Mouse (Mus musculus) CH12.LX (cell line): ENCODE measurements around the gene Ccdc142. TPM values are rescaled to one million over a fixed set of nuclear protein-coding genes. Genes with fewer than 3 reads are reported as not detected.

ENCODE experiments used
- DNase-seq: peaks from one replicate; pipeline ENCODE4 v3.0.0-alpha.2; 2013; ENCODE audit errors: extremely low read depth
- H3K27ac ChIP-seq: 2 replicates; pipeline ENCODE4 v1.5.1; 2012; ENCODE audit warnings: low read depth, mild to moderate bottlenecking, control low read depth, moderate library complexity; ENCODE audit not compliant: insufficient read depth
- H3K27me3 ChIP-seq: replicated peaks from 2 replicates; pipeline ENCODE3; 2012; ENCODE audit warnings: inconsistent platforms
- H3K36me3 ChIP-seq, 2 experiments: replicated peaks in 1 of 2; 2 replicates each; pipeline versions ENCODE3 to v1.6.1; 2012; ENCODE audit warnings: inconsistent platforms in 1 of 2, low read length in 1 of 2, mild to moderate bottlenecking in 1 of 2, mixed read lengths in 1 of 2, moderate library complexity in 1 of 2; ENCODE audit not compliant: control insufficient read depth in 1 of 2, insufficient read depth in 1 of 2
- H3K4me1 ChIP-seq, 2 experiments: 2 replicates each; pipeline ENCODE4 v1.6.1; 2012; ENCODE audit warnings: inconsistent platforms in 1 of 2, moderate library complexity in 1 of 2; ENCODE audit not compliant: insufficient read depth in 2 of 2, control insufficient read depth in 1 of 2
- H3K4me2 ChIP-seq: 2 replicates; pipeline ENCODE4 v1.6.1; 2012; ENCODE audit warnings: low read depth, mild to moderate bottlenecking, control low read depth; ENCODE audit not compliant: poor library complexity, insufficient read depth, severe bottlenecking
- H3K4me3 ChIP-seq, 3 experiments: fragments of 150-350 bp in 1 of 3; sonication (generic) in 1 of 3; replicated peaks in 1 of 3; 2 replicates each; pipeline versions ENCODE3 to v1.5.1; 2011 to 2012; ENCODE audit warnings: low read depth in 2 of 3, low read length in 2 of 3, mild to moderate bottlenecking in 2 of 3, moderate library complexity in 2 of 3, control low read depth in 1 of 3, improper control_type of control experiment in 1 of 3, inconsistent platforms in 1 of 3, mixed read lengths in 1 of 3; ENCODE audit not compliant: poor library complexity in 1 of 3
- H3K79me2 ChIP-seq: replicated peaks from 2 replicates; pipeline ENCODE4 v1.6.1; 2012; ENCODE audit warnings: mild to moderate bottlenecking, moderate library complexity; ENCODE audit not compliant: control insufficient read depth, poor library complexity, insufficient read depth, severe bottlenecking; ENCODE audit errors: extremely low read depth
- H3K9ac ChIP-seq: 2 replicates; pipeline ENCODE4 v1.6.1; 2012; ENCODE audit warnings: low read depth, mild to moderate bottlenecking, control low read depth, moderate library complexity; ENCODE audit not compliant: insufficient read depth
- H3K9me3 ChIP-seq: replicated peaks from 2 replicates; pipeline ENCODE3; 2012; ENCODE audit warnings: low read length, inconsistent platforms, mixed read lengths
- BHLHE40 ChIP-seq: IDR thresholded peaks from 2 replicates; pipeline ENCODE4 v1.6.1; 2011; ENCODE audit warnings: mild to moderate bottlenecking, low read depth, low read length, improper control_type of control experiment
- CHD2 ChIP-seq: IDR thresholded peaks from 2 replicates; pipeline ENCODE4 v1.6.1; 2011; ENCODE audit warnings: low read length, improper control_type of control experiment
- CTCF ChIP-seq, 2 experiments: IDR thresholded peaks in 1 of 2; conservative IDR thresholded peaks in 1 of 2; 2 replicates each; pipeline ENCODE4 v1.5.1; 2011 to 2012; ENCODE audit warnings: low read depth in 2 of 2, low read length in 2 of 2, improper control_type of control experiment in 1 of 2, inconsistent platforms in 1 of 2, mild to moderate bottlenecking in 1 of 2, moderate library complexity in 1 of 2
- ELF1 ChIP-seq: IDR thresholded peaks from 2 replicates; pipeline ENCODE4 v1.6.1; 2014; ENCODE audit warnings: low read depth, mild to moderate bottlenecking, inconsistent platforms, low read length, improper control_type of control experiment
- GABPA ChIP-seq: IDR thresholded peaks from 2 replicates; pipeline ENCODE4 v1.6.1; 2012; ENCODE audit warnings: low read depth, low read length, improper control_type of control experiment, inconsistent platforms; ENCODE audit not compliant: insufficient replicate concordance
- HCFC1 ChIP-seq: IDR thresholded peaks from 2 replicates; pipeline ENCODE4 v1.6.1; 2012; ENCODE audit warnings: low read depth, mild to moderate bottlenecking, inconsistent platforms, low read length, improper control_type of control experiment
- IRF4 ChIP-seq: IDR thresholded peaks from 2 replicates; pipeline ENCODE4 v1.6.1; 2014; ENCODE audit warnings: low read depth, mild to moderate bottlenecking, inconsistent platforms, low read length, improper control_type of control experiment
- JUN ChIP-seq: IDR thresholded peaks from 2 replicates; pipeline ENCODE4 v1.6.1; 2011; ENCODE audit warnings: low read depth, mild to moderate bottlenecking, low read length, improper control_type of control experiment, moderate library complexity; ENCODE audit not compliant: insufficient read depth
- JUND ChIP-seq: conservative IDR thresholded peaks from 2 replicates; pipeline ENCODE4 v1.6.1; 2011; ENCODE audit warnings: low read depth, low read length, improper control_type of control experiment
- KAT2A ChIP-seq: IDR thresholded peaks from 2 replicates; pipeline ENCODE4 v1.6.1; 2012; ENCODE audit warnings: low read length, improper control_type of control experiment, inconsistent platforms; ENCODE audit not compliant: insufficient replicate concordance
- MAFK ChIP-seq: IDR thresholded peaks from 2 replicates; pipeline ENCODE4 v1.6.1; 2011; ENCODE audit warnings: low read length, improper control_type of control experiment; ENCODE audit not compliant: insufficient replicate concordance
- MAX ChIP-seq: IDR thresholded peaks from 2 replicates; pipeline ENCODE4 v1.6.1; 2011; ENCODE audit warnings: low read length, improper control_type of control experiment
- MAZ ChIP-seq: IDR thresholded peaks from 2 replicates; pipeline ENCODE4 v1.6.1; 2012; ENCODE audit warnings: low read depth, mild to moderate bottlenecking, inconsistent platforms, low read length, improper control_type of control experiment, moderate library complexity
- MEF2A ChIP-seq: IDR thresholded peaks from 2 replicates; pipeline ENCODE4 v1.6.1; 2014; ENCODE audit warnings: low read depth, mild to moderate bottlenecking, inconsistent platforms, low read length, improper control_type of control experiment, borderline replicate concordance
- MXI1 ChIP-seq: IDR thresholded peaks from 2 replicates; pipeline ENCODE4 v1.6.1; 2011; ENCODE audit warnings: mild to moderate bottlenecking, low read depth, low read length, improper control_type of control experiment
- MYC ChIP-seq: IDR thresholded peaks from 2 replicates; pipeline ENCODE4 v1.6.1; 2011; ENCODE audit warnings: low read depth, mild to moderate bottlenecking, improper control_type of control experiment, low read length
- NRF1 ChIP-seq: IDR thresholded peaks from 2 replicates; pipeline ENCODE4 v1.6.1; 2014; ENCODE audit warnings: low read depth, mild to moderate bottlenecking, inconsistent platforms, low read length, improper control_type of control experiment, moderate library complexity
- PAX5 ChIP-seq: IDR thresholded peaks from 2 replicates; pipeline ENCODE4 v1.6.1; 2012; ENCODE audit warnings: low read length, inconsistent platforms, mixed read lengths
- POLR2A ChIP-seq: IDR thresholded peaks from 2 replicates; pipeline ENCODE4 v1.6.1; 2011; ENCODE audit warnings: low read depth, mild to moderate bottlenecking, improper control_type of control experiment, low read length
- SIN3A ChIP-seq: IDR thresholded peaks from 2 replicates; pipeline ENCODE4 v1.6.1; 2012; ENCODE audit warnings: low read length, improper control_type of control experiment, inconsistent platforms
- TBP ChIP-seq: conservative IDR thresholded peaks from 2 replicates; pipeline ENCODE4 v1.6.1; 2011; ENCODE audit warnings: low read depth, low read length, improper control_type of control experiment
- ZC3H11A ChIP-seq: IDR thresholded peaks from 2 replicates; pipeline ENCODE4 v1.6.1; 2012; ENCODE audit warnings: low read depth, mild to moderate bottlenecking, inconsistent platforms, low read length, improper control_type of control experiment
- dilution Hi-C: fragments of 300-500 bp; cut with MboI; formaldehyde crosslinking; loops from 2 replicates; pipeline ENCODE4 v1.14.3; 2020; ENCODE audit warnings: low sequenced_read_pairs; ENCODE audit not compliant: extremely low pct_unique_long_range_greater_than_20kb, extremely low pct_ligation_motif_present
- in situ Hi-C: fragments of 300-500 bp; cut with MboI; formaldehyde crosslinking; loops from 3 replicates; pipeline ENCODE4 v1.14.3; 2019; ENCODE audit warnings: low sequenced_read_pairs, low pct_ligation_motif_present, low pct_unique_long_range_greater_than_20kb, mixed read lengths
- polyA plus RNA-seq: library from polyadenylated mRNA; unstranded; fragments of >175 nt; gene quantifications from 2 replicates; pipeline ENCODE4 v1.2.1, GENCODE M21; 2012; ENCODE audit warnings: low read depth; ENCODE audit not compliant: insufficient read length
- total RNA-seq, 2 experiments: library from RNA; depleted of rRNA; stranded (reverse); fragments of 300-350 nt in 1 of 2; fragments of >200 nt in 1 of 2; gene quantifications; 2 replicates each; pipeline ENCODE4 v1.2.3; 2012 to 2014

The Ccdc142 gene
- total and polyA plus RNA-seq, 3 experiments: 0.38 to 3.1 (median 1.7) TPM

DNA sequence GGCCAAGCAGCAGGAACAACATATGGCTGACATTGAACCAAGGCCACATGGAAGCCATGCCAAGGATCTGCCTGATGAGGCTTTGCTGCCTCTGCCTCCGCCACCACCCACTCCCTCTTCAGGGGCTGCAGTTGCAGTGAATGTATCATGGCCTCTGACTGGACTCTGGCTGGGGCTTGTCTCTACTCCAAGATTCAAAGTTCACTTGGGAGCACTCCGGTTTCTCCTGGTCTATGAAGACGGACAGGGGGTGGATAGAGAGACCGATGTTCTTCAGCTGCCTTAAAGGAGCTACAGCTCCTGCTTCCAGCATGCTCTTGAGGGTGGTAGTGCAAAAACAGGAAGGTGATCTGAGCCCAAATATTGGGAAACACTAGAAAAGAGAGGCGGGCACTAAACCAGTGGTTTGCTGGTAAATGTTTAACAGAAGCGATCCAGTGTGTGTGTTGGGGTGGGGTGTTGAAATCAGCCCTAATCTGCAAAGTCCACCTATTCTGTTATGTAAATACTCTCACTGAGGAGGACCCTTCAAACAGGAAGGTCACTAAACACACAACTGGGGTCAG lies 30.2 kb downstream of the Ccdc142 start:
- Histone ChIP-seq H3K9me3 (no peaks in the 10 kb centered on the region), H3K4me3 (no peak overlapping the region), H3K4me1 (peaks cover 0 to 18% of the 10 kb centered on the region in 2 experiments; a peak in 2 of 4 replicates), H3K4me2 (no peak overlapping the region), H3K27ac (no peak overlapping the region), H3K27me3 (no peaks in the 10 kb centered on the region), H3K36me3 (no peaks in the 10 kb centered on the region), H3K9ac (no peak overlapping the region), H3K79me2 (no peaks in the 10 kb centered on the region)
- no peak for TF ChIP-seq TBP
- TF ChIP-seq NRF1: no peak
- no peak for TF ChIP-seq MXI1
- no peak for TF ChIP-seq POLR2A
- no peak for TF ChIP-seq MAX
- no peak for TF ChIP-seq CHD2
- TF ChIP-seq CTCF (conservative IDR thresholded peaks at IDR 0.05 in 1 of 2, IDR thresholded peaks at IDR 0.05 in 1 of 2; ENCODE audit: low read depth in 2 of 2, low read length in 2 of 2): no peak
- DNase-seq: no peak
- dilution Hi-C loops (no loop called here), in situ Hi-C loops (no loop called here)

DNA sequence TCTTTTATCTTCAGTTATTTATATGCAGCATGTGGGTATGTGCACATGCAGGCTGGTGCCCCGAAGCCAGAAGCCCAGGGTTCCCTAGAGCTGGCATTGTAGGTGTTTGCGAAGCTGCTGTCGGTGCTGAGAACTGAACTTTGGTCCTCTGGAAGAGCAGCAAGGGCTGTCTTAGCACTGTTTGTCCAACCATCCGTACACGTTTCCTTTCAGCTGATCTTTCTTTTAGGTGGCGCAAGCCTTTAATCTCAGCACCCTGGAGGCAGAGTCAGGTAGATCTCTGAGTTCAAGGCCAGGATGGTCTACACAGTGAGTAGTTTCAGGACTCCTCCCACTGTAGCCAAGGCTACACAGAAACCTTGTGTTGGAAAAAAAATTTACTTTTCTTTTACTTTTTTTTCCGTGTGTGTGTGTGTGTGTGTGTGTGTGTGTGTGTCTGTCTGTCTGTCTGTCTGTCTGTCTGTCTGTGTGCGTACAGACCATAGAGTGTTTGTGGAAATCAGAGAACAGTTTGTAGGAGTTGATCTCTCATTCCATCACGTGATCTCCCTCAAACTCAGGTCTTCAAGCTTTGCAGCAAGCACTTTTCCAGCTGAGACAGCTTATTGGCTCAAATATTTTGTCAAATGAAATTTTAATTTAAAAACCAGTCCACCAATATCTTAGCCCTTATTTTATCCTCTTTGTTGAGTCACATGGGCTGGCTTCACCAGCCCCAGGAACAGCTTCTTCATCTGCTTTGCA lies 30.9 kb downstream of the Ccdc142 start:
- no peak for DNase-seq

More for the DNA sequence above, 30.9 kb downstream of the Ccdc142 start:
- H3K27me3 ChIP-seq: no peaks in the 10 kb centered on the region
- H3K4me3 ChIP-seq: no peak overlapping the region
- H3K9ac ChIP-seq: no peak overlapping the region
- dilution Hi-C loops (no loop called here), in situ Hi-C loops (no loop called here)
- H3K4me2 ChIP-seq: no peak overlapping the region
- peaks cover 1 to 23% of the 10 kb centered on the region in 2 experiments; a peak in 3 of 4 replicates for H3K4me1 ChIP-seq
- TF ChIP-seq MAFK (no peak), KAT2A (no peak), MAZ (no peak), IRF4 (no peak), JUND (no peak), MEF2A (no peak), BHLHE40 (no peak), ZC3H11A (no peak), MYC (no peak), ELF1 (no peak), SIN3A (no peak), HCFC1 (no peak), JUN (no peak), CHD2 (no peak), NRF1 (no peak), PAX5 (no peak), MXI1 (no peak), GABPA (no peak)
- no peaks in the 10 kb centered on the region for H3K9me3 ChIP-seq
- no peak overlapping the region for H3K27ac ChIP-seq
- H3K79me2 ChIP-seq: no peaks in the 10 kb centered on the region
- no peaks in the 10 kb centered on the region for H3K36me3 ChIP-seq
